Mouse (Mus musculus): ENCODE measurements at regions not wholly inside any gene's neighbourhood (a gene's known extent, or its start where the extent isn't known, plus 50 kb on each side); places are given as distances from the start of the nearest gene placed in this dataset.
"Not testable (repeated sequence)": the region's sequence is repeated elsewhere in the genome, so short reads cannot be mapped to it uniquely, and the experiment has no call there.

DNA sequence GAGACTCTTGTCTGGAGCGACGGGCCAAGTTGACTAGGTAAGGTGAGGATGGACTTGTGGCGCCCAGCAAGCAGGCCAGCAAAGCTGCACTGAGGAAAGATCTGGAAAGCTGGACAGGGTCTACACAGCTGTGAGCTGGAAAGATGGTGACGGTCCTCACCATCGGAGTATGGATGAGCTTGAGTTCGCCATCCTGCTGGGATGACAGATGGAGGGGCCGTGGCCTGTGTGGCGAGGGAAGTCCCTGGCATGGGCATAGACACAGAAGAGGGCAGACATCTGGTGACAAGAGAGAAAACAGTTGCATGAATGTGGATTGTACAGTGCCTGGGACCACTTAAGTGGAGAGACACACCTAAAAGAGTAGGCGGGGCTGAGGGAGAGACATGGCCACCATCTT is 57.6 kb downstream of the Tmem270 start:
- DNase-seq (ENCODE audit: low spot score), result no peak

DNA sequence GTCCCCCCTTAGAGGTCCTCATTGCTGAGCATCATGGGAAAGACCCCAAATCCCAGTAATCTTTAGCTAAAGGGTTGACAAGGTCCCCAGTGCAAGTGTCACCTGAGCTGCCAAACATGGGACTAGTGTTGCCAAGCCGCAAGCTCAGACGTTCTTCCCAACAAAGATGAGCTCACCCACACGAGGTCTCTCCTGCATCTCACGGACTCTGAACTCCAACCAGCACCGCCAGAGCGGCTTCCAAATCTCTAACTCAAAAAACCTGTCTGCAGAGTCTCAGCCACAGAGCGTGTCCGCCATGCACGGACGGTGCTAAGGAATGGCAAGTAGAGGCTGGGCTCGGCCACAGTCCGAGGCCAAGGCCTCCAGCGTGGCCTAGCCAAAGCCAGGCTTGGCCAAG is 58.0 kb downstream of the Tmem270 start:
- no peak for DNase-seq (ENCODE audit: low spot score)

DNA sequence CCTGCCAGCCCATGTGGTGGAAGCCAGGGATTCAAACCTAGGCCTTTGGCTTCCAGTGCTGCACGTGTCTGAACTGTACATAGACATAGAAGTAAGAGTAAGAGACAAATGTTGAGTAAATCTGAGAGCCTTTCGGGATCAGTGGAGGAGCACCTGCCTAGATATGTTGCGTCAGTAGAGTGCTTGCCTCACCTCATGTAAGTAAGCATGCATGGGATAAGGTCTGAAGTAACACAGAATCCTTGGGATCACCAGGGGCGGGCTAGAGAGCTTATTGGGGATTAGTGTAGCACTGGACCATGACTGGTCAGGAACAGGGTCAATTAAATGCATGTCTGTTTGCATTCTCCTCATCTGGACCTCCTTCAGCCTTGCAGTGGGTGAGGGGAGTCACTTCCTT is 61.1 kb downstream of the Tmem270 start:
- no peak for DNase-seq (ENCODE audit: low spot score)

DNA sequence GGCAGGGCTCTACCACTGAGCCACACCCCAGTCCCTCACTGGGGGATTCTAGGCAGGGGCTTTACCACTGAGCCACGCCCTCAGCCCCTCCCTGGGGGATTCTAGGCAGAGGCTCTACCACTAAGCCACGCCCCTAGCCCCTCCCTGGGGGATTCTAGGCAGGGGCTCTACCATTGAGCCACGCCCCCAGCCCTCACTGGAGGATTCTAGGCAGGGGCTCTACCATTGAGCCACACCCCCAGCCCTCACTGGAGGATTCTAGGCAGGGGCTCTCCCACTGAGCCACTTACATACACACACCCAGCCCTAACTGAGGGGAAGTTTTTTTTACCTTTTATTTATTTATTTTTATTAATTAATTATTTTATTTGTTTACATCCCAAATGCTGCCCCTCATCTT is 62.3 kb downstream of the Tmem270 start:
- not testable (repeated sequence) for DNase-seq (ENCODE audit: low spot score)

DNA sequence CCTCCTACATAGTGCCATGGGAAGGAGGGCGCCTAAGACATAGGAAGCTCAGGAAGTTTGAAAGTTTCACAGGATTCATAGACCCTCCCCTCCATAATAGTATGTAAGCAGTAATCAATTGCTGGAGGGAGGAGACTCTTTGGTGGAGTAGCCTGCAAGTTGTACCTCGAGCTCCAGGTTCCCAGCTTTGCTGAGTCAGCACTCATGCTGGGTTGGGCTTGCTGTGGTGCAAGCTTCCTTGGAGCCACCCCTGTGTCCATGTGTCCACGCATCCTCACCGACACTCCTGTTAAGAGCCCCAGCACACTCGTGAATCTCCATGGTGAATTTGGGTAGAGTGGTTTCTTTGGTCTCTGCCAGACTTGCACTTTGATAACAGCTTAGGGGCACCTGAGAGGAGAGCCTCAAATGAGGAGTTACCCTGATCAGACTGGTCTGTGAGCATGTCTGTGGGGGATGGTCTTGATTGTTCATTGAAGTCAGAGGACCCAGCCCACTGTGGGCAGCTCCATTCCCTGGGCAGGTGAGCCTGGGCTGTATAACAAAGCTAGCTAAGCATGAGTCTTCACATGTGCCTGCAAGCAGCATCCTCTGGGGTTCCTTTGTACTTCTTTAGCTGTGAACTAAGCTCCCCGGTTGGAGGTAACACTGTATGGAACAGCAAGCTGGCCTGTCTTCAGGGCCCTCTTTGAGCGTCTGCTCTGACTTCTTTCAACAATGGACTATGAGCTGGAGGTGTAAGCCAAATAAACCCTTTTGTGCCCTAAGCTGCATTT is 65.1 kb downstream of the Tmem270 start:
- DNase-seq (ENCODE audit: low spot score), result no peak

DNA sequence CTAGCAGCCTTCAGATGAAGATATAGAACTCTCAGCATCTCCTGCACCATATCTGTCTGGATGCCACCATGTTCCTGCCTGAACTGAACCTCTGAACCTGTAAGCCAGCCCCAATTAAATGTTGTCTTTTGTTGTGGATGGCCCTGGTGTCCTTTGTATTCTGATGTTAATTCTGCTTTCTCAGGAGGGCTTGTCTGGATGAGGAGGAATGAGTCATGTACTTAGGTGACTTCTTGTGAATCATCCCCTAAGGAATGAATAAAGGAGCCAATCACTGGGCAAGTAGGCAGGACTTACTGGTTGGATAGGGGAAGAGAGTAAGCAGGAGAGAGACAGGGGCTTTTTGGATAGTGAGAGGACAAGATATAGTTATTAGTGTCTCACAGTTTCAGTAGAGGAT is 70.0 kb downstream of the Tmem270 start:
- DNase-seq (ENCODE audit: low spot score), result no peak

DNA sequence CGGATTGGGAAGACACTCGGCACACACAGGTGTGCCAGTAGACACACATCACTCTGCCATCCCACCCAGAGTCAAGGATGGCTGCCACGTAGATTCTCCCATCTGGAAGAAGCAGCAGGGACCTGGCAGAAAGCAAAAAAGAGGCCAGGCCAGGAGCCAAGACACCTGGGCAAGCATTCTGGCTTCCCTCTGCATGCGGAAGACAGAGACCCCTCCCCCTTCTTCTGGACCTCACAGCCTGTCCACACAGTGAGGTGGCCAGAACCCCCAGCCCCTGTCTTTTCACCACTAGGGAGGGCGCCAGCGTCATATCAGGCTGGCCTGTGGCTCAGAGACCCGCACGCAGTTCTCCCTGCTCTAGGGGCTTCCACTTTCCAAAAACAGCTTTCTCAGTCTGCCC is 73.6 kb downstream of the Tmem270 start:
- DNase-seq (ENCODE audit: low spot score), result no peak

DNA sequence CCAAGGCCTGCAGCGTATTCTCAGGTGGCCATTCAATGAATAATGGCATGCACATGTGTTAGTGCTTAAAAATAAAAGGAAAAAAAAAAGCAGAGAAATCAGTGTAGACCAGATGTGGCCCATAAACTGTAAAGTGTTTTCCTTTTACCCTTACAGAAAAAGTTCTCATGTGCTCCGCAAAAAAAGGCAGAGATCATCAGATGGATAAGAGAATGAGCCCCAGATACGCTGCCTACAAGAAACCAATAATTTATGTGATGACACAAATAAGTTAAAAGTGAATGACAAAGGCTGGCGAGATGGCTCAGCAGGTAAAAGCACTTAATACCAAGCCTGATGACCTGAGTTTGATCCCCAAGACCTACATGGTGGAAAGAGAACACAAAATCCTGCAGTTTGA is 70.5 kb upstream of the Eln start:
- DNase-seq (ENCODE audit: low spot score), result peak; percentile 14

DNA sequence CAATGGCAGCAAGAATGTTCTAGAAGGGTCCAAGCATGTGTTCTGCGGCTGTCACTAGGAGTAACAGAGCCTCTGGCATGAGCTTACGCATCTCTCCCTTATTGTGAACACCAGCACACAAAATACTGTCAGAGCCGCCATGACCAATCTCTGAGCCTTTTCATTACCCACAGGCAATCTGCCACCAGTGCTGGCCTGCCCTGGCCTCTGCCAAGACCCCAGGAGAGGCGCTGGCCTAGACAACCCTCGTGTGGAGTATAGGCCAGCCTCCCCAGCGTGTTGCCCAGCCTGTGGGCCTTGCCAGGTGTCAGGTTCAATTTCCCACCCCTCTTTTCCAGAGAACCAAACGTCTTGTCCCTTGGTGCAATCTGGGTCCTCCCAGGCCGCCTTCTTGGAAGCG is 62.0 kb upstream of the Eln start:
- no peak for DNase-seq (ENCODE audit: low spot score)

DNA sequence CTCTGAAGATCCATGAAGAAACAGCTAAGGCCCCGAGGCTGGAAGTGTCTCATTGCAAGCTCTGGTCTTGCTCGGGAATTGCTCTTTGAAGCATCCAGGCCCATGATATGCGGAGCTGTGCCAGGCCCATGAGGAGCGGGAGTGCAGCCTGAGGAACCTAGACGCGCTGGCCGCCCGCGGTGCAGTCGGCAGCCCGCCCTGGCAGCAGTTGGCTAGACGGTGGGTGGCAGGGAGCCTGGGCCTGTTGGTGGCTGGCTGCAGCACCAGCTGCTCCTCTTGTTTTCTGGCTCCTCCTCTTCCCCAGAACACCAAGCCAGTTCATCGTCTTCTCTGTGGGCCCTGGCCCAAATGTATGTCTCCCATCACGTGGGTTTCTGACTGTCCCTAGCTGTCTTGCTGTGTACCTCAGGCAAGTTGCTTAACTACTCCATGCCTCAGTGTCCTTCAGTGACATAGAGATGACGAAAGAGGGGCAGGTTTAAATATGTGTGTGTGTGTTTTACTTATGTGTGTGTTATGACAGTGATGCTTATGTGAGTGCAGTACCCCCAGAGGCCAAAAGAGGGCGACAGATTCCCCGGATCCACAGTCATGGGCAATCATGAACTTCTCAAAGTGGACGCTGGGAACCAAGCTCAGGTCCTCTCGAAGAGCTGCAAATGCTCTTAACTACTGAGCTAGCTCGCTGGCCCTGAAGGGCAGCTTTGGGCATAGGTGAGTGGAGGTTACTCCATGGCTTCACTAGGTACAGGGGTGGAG is 57.3 kb upstream of the Eln start:
- DNase-seq (ENCODE audit: low spot score), result no peak

DNA sequence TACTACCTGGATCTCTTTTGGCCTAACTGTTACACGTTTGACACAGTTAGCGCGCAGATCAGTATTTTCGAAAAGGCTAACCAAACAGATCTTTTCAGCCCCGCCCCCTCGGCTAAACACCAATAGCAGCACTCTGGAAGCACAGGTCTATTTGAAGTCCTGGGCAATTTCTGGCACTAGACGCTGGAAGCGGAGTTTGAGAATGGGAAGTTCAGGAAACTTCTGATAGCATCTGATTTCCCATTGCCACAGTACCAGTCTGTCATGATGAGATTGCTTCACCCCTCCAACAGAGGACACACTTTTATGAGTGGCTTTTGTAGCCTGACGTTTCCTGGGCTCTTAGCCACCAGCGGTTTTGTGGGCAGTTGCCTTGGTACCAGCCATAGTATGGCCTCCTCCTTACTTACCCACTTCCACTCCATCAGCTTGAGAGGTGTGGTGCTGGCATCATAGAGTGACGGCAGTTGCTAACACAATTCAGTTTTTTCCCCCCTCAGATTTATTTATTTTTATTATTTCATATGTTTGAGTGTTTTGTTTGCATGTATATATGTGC is 55.1 kb upstream of the Eln start:
- DNase-seq (ENCODE audit: low spot score), result no peak

DNA sequence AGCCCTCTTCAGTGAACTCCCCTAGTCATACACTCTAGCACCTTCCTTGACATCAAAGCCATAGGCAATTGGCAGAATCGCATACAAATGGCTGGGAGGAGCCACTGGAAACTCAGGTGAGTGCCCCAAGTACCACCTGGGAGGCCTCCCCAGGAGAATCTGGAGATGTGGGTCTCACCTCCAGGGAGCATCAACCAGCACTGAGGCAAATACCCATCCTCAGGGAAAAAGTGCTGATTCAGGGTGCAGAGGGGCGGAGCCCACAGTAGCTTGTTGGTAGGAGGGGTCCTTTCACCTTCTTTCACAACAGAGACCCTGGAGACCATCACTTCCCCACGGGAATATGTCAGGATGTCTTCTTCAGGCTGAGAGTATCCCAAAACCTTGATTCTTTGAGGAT is 53.4 kb upstream of the Eln start:
- DNase-seq (ENCODE audit: low spot score), result no peak

DNA sequence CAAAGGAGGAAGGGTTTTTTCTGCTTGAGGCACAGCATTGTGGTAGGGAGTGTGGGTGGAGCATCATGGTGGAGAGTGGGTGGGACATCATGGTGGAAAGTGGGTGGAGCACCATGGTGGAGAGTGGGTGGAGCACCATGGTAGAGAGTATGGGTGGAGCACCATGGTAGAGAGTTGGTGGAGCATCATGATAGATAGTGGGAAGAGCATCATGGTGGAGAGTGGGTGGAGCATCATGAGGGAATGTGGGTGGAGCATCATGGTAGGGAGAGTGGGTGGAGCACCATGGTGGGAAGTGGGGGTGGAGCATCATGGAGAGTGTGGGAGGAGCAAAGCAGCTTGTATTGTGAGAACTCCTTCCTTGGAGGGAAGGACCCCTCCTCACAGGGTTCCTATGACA is 52.8 kb upstream of the Eln start:
- no peak for DNase-seq (ENCODE audit: low spot score)

DNA sequence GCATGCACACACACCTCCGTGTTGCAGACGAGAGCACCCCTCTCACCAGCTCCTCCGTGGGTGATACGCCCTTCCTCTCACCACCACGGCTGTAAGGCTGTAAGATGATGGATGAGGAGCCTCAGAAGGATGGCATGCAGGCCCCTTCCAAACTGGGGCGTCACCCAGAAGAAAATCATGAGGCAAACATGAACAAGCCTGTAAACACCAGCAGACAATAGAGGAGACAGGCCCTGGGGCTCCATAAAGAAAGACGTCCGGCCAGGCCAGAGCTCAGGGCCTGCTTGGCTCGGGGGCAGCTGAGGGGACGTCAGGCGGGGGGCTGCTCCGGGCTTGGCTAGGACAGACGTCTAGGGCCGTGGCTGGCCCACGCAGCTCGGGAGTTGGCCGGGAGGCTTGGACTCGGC is 50.6 kb upstream of the Eln start:
- DNase-seq (ENCODE audit: low spot score), result no peak

Data from embryo, embryonic 10 days (tissue).